ENCODE assay signal across 11 mouse cellular contexts in the genomic region with DNA sequence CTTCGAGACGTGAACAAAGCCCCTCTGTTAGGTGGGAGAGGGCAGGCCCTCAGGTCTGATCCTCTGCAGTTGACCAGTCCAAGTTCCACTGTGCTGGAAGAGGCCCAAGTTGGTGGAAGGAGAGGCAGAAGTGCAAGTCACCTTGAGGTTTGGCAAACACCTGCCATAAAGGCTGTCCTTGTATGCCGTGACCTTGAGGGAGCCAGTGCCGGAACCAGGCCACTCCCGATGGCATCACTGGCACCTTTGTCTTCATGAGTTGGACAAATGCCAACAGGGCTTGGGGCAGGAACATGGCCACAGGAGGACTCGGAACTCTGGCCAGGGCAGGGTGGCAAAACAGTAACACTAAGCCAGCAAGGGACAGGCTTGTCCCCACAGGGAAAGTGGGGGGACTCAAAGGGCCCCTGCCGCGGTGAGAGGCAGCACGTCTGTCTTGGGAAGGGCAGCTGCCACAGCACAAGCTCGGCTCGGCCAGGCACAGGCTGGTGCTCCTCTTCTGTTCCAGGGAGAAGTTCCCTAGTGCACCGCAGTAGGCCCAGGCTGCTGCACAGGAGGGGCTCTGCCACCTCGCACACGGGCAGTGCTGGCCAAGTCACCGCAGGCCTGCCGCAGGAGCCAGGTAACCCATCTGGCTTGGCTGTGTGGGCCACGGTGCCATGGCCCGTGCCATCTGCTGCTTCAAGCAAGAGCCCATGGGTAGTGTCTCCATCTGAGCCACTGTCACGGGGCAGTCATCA. TPM values are rescaled to one million over a fixed set of nuclear protein-coding genes. Genes with fewer than 3 reads are reported as not detected.
DNase-seq lines count a peak whose midpoint lies in the region; ATAC-seq lines count a peak whose summit lies in the region.
"Had no signal": no experiment of that assay in that cellular context is flagged by ENCODE, and none has a peak within 500 bp of the region (broad histone marks: within the 10 kb centered on the region; RNA-seq: fewer than 3 reads in every experiment).

No protein-coding gene starts in this region.

- H3K9me3 ChIP-seq in lung, embryonic 15.5 days = no peaks in the 10 kb centered on the region
- H3K9me3 ChIP-seq in hindbrain, embryonic 16.5 days (ENCODE audit: control insufficient read depth, low read length) = no peaks in the 10 kb centered on the region
- no peaks in the 10 kb centered on the region for H3K9me3 ChIP-seq in midbrain, embryonic 15.5 days
- H3K9me3 ChIP-seq: G1E had no signal

- H3K4me3 ChIP-seq in lung, embryonic 15.5 days = no peak overlapping the region
- no peak overlapping the region for H3K4me3 ChIP-seq in hindbrain, embryonic 16.5 days (ENCODE audit: low read length)
- no peak overlapping the region for H3K4me3 ChIP-seq in midbrain, embryonic 15.5 days

- H3K9ac ChIP-seq in lung, embryonic 15.5 days = no peak overlapping the region
- H3K9ac ChIP-seq in hindbrain, embryonic 16.5 days (ENCODE audit: low read depth, low read length) = no peak overlapping the region; the same call in 1 of the 2 replicates
- H3K9ac ChIP-seq in midbrain, embryonic 15.5 days = no peak overlapping the region

- DNase-seq in lung, postnatal 25 days (ENCODE audit: low spot score) = no peak
- DNase-seq in cerebellum, adult 9-11 months = peak; percentile 94
- DNase-seq in gastrocnemius, adult 18-20 months (ENCODE audit: low spot score) = no peak
- DNase-seq in lung, postnatal 36 days = no peak
- no peak for DNase-seq in spleen, postnatal 4 days (ENCODE audit: low spot score in 2 of 2)
- DNase-seq: right cerebral cortex, postnatal 4 days had no signal

- H3K4me1 ChIP-seq in lung, embryonic 15.5 days = peaks cover 27% of the 10 kb centered on the region
- H3K4me1 ChIP-seq in hindbrain, embryonic 16.5 days (ENCODE audit: control insufficient read depth, insufficient read depth, low read depth, low read length) = peaks cover 31% of the 10 kb centered on the region
- peaks cover 41% of the 10 kb centered on the region for H3K4me1 ChIP-seq in midbrain, embryonic 15.5 days

- peak overlapping the region; percentile 53 for H3K27ac ChIP-seq in lung, embryonic 15.5 days
- H3K27ac ChIP-seq in hindbrain, embryonic 16.5 days (ENCODE audit: low read depth, low read length) = peak overlapping the region; percentile 19
- H3K27ac ChIP-seq in midbrain, embryonic 15.5 days = peak overlapping the region; percentile 82; the same call in 1 of the 2 replicates

- H3K4me2 ChIP-seq in lung, embryonic 15.5 days = no peak overlapping the region
- no peak overlapping the region for H3K4me2 ChIP-seq in hindbrain, embryonic 16.5 days (ENCODE audit: low read length)
- no peak overlapping the region for H3K4me2 ChIP-seq in midbrain, embryonic 15.5 days

- H3K36me3 ChIP-seq in lung, embryonic 15.5 days = peaks cover 24% of the 10 kb centered on the region
- peaks cover 4% of the 10 kb centered on the region; the same call in 1 of the 2 replicates for H3K36me3 ChIP-seq in hindbrain, embryonic 16.5 days (ENCODE audit: control insufficient read depth, insufficient read depth, low read length)
- 0 out of 2 replicates have a peak, but pooled peaks cover 6% of the 10 kb centered on the region for H3K36me3 ChIP-seq in midbrain, embryonic 15.5 days (replicated peaks)

- ATAC-seq in lung, embryonic 15.5 days (ENCODE audit: borderline replicate concordance, extremely low read depth, low FRiP score, low TSS enrichment) = no peak
- ATAC-seq in hindbrain, embryonic 16.5 days = 0 out of 2 replicates have a peak, but pooled peaks have one; percentile 9
- ATAC-seq in midbrain, embryonic 15.5 days (replicated peaks) = no peak

- WGBS in lung, embryonic 15.5 days = 81% methylated on average over 19 of the region's 19 CpGs
- WGBS in hindbrain, embryonic 16.5 days = 78% methylated on average over 19 of the region's 19 CpGs
- 87% methylated on average over 19 of the region's 19 CpGs for WGBS in midbrain, embryonic 15.5 days

- no peaks in the 10 kb centered on the region for H3K27me3 ChIP-seq in lung, embryonic 15.5 days
- H3K27me3 ChIP-seq in hindbrain, embryonic 16.5 days (replicated peaks; ENCODE audit: control insufficient read depth, insufficient read depth, low read length) = no peaks in the 10 kb centered on the region
- no peaks in the 10 kb centered on the region for H3K27me3 ChIP-seq in midbrain, embryonic 15.5 days (replicated peaks)

RNA-seq across cellular contexts. Expression of a gene that starts 38.1 kb away (rescaled TPM):
- polyA plus RNA-seq in lung, embryonic 15.5 days (2015; fragmentation: Nextera tagmentation; extraction: Ambion mirVana) = 8.5 and 8.8 TPM in 2 replicates
- 4.1 and 5.4 TPM in 2 replicates for polyA plus RNA-seq in hindbrain, embryonic 16.5 days (2015; fragmentation: Nextera tagmentation; extraction: Ambion mirVana)
- 6.5 and 7.9 TPM in 2 replicates for polyA plus RNA-seq in midbrain, embryonic 15.5 days (2015; fragmentation: Nextera tagmentation; extraction: Ambion mirVana)
- total RNA-seq in gastrocnemius, adult 18-20 months (2021) = under 1 TPM; 0.37 to 0.81 TPM
- total RNA-seq: common myeloid progenitor, adult 5-6 weeks; G1E had no signal
- polyA plus RNA-seq: G1E had no signal

Comparison
In these comparisons a context has a peak if more than half of its experiments do, and no peak if none do; other contexts are left out.
1. H3K27ac ChIP-seq: peak in every context shown above with its lines; median percentile 82 in midbrain, embryonic 15.5 days; 53 in lung, embryonic 15.5 days; 19 in hindbrain, embryonic 16.5 days.